Mouse (Mus musculus) liver, embryonic 15.5 days (tissue): Measurements from ENCODE around the gene Frmd5. TPM values are rescaled to one million over a fixed set of nuclear protein-coding genes. Genes with fewer than 3 reads are reported as not detected.

Experiments
- ATAC-seq: fragments of 200-750 bp; cut with Nextera tagmentation; 2 replicates; pipeline ENCODE4 v1.8.0; 2017; ENCODE audit warnings: moderate number of reproducible peaks, mild to moderate bottlenecking, moderate library complexity; ENCODE audit not compliant: insufficient read depth
- H3K27ac ChIP-seq: fragments of 300-500 bp; sonication (generic); replicated peaks from 2 replicates; pipeline ENCODE4 v1.5.1; 2015; ENCODE audit warnings: mild to moderate bottlenecking, inconsistent platforms
- H3K27me3 ChIP-seq: fragments of 300-500 bp; sonication (generic); 2 replicates; pipeline ENCODE4 v1.6.1; 2015; ENCODE audit warnings: mild to moderate bottlenecking, inconsistent platforms
- H3K36me3 ChIP-seq: fragments of 300-500 bp; sonication (generic); replicated peaks from 2 replicates; pipeline ENCODE4 v1.6.1; 2015; ENCODE audit warnings: moderate library complexity, mild to moderate bottlenecking, inconsistent platforms
- H3K4me1 ChIP-seq: fragments of 300-500 bp; sonication (generic); replicated peaks from 2 replicates; pipeline ENCODE4 v1.6.1; 2015; ENCODE audit warnings: inconsistent platforms
- H3K4me2 ChIP-seq: fragments of 300-500 bp; sonication (generic); 2 replicates; pipeline ENCODE4 v1.6.1; 2015; ENCODE audit warnings: moderate library complexity, mild to moderate bottlenecking, inconsistent platforms
- H3K4me3 ChIP-seq: fragments of 300-500 bp; sonication (generic); replicated peaks from 2 replicates; pipeline ENCODE4 v1.5.1; 2015; ENCODE audit warnings: mild to moderate bottlenecking, inconsistent platforms
- H3K9ac ChIP-seq: fragments of 300-500 bp; sonication (generic); 2 replicates; pipeline ENCODE4 v1.6.1; 2015; ENCODE audit warnings: moderate library complexity, mild to moderate bottlenecking, inconsistent platforms
- H3K9me3 ChIP-seq: fragments of 300-500 bp; sonication (generic); replicated peaks from 2 replicates; pipeline ENCODE4 v1.6.1; 2016; ENCODE audit warnings: inconsistent platforms
- WGBS: fragments of 180-500 bp; shearing (Covaris S2); methylation state at CpG from one replicate; pipeline ENCODE4 v1.1.7; 2015; ENCODE audit warnings: mixed read lengths; ENCODE audit not compliant: insufficient replicate concordance; 5-methylcytosine and 5-hydroxymethylcytosine counted together
- polyA plus RNA-seq: library from polyadenylated mRNA; unstranded; fragments of >200 nt; fragmentation: Nextera tagmentation; extraction: Ambion mirVana; gene quantifications from 2 replicates; pipeline ENCODE4 v1.2.1, GENCODE M21; 2015

Frmd5 gene
- polyA plus RNA-seq, 1 experiment from 2014 or later = 0.13 TPM

GRCm38 (mm10) chr2:121682361-121682760, 124.5 kb downstream of the Frmd5 start:
- no peak overlapping the region for H3K27ac ChIP-seq
- H3K4me1 ChIP-seq = no peaks in the 10 kb centered on the region
- H3K27me3 ChIP-seq = no peaks in the 10 kb centered on the region
- no peak for ATAC-seq
- no peak overlapping the region for H3K4me2 ChIP-seq
- H3K4me3 ChIP-seq = no peak overlapping the region
- H3K36me3 ChIP-seq = no peaks in the 10 kb centered on the region
- no peak overlapping the region for H3K9ac ChIP-seq
- no peaks in the 10 kb centered on the region for H3K9me3 ChIP-seq
- WGBS = 64% methylated on average over 3 of the region's 3 CpGs

DNA sequence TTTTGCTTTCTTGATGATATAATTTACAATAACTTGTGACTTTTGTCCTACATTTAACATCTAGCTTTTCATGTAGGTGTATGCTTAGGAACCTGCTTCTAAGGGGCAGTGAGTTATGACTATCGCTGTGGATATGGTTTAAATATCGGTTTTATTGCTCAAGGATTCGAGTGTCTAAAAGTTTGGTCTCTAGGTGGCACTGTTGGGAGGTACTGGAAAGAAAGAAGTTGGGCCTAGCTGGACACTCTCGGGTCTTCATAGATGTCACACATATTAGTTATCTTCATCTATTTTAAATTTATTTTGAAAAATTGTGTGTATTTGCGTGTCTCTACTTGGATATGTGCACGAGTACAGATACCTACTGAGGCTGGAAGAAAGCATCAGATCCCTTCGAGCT, 127.2 kb downstream of the Frmd5 start:
- H3K9me3 ChIP-seq = no peaks in the 10 kb centered on the region
- H3K4me1 ChIP-seq = no peaks in the 10 kb centered on the region
- H3K36me3 ChIP-seq = no peaks in the 10 kb centered on the region
- H3K27ac ChIP-seq = no peak overlapping the region
- H3K4me3 ChIP-seq = no peak overlapping the region
- H3K27me3 ChIP-seq = no peaks in the 10 kb centered on the region
- no peak overlapping the region for H3K4me2 ChIP-seq
- no peak overlapping the region for H3K9ac ChIP-seq
- 62% methylated on average over 7 of the region's 7 CpGs for WGBS
- no peak for ATAC-seq

- WGBS = 53% methylated on average over 6 of the region's 6 CpGs
- H3K27me3 ChIP-seq = no peaks in the 10 kb centered on the region
- no peaks in the 10 kb centered on the region for H3K9me3 ChIP-seq
- H3K9ac ChIP-seq = no peak overlapping the region
- H3K4me1 ChIP-seq = no peaks in the 10 kb centered on the region
- ATAC-seq = no peak
- no peak overlapping the region for H3K27ac ChIP-seq
- H3K36me3 ChIP-seq = no peaks in the 10 kb centered on the region
- H3K4me2 ChIP-seq = no peak overlapping the region
- no peak overlapping the region for H3K4me3 ChIP-seq
Observed at GRCm38 (mm10) chr2:121677649-121677986, 129.3 kb downstream of the Frmd5 start.

DNA sequence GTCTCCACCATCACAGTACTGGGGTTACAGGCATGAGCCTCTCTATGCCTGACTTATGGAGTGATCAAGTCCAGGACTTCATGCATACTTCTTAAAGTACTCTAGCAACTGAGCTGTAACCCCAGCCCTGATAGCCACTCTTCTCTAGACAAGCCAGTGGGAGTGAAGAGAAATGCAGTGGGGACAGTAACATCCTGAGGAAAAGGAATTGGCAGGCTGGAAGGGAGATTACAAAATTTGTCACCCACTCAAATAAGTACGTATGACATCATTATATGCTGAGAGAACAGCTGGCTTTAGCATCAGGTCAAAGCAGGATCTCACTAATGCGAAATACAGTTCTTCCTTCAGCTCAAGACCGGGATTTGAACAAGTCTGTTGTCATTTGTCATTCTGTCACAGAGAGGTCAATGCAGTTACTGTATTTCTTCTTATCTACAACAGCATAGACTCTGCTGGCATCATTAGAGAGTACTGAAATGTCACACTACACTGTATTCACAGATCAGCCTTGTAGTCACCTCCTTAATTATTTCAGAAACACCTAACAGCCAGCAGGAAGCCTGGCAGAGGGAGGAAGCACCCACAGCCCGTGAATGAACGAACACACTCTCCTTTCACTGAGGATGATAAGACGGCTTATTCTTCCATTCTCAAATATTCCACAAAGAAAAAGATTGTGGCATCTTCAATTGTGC, 129.8 kb downstream of the Frmd5 start:
- Histone ChIP-seq H3K27ac (no peak overlapping the region), H3K4me1 (no peaks in the 10 kb centered on the region), H3K9me3 (no peaks in the 10 kb centered on the region), H3K4me2 (no peak overlapping the region), H3K36me3 (no peaks in the 10 kb centered on the region), H3K9ac (no peak overlapping the region), H3K4me3 (no peak overlapping the region), H3K27me3 (no peaks in the 10 kb centered on the region)
- ATAC-seq = no peak
- 33% methylated on average over 6 of the region's 6 CpGs for WGBS

GRCm38 (mm10) chr2:121675895-121676294, 131.0 kb downstream of the Frmd5 start:
- Histone ChIP-seq H3K9me3 (no peaks in the 10 kb centered on the region), H3K9ac (no peak overlapping the region), H3K4me3 (no peak overlapping the region), H3K4me1 (no peaks in the 10 kb centered on the region), H3K27ac (no peak overlapping the region), H3K27me3 (no peaks in the 10 kb centered on the region), H3K36me3 (no peaks in the 10 kb centered on the region), H3K4me2 (no peak overlapping the region)
- 41% methylated on average over 5 of the region's 5 CpGs for WGBS
- no peak for ATAC-seq

GRCm38 (mm10) chr2:121675136-121675535, 131.8 kb downstream of the Frmd5 start:
- Histone ChIP-seq H3K4me1 (no peaks in the 10 kb centered on the region), H3K4me2 (no peak overlapping the region), H3K27ac (no peak overlapping the region), H3K4me3 (no peak overlapping the region), H3K9ac (no peak overlapping the region), H3K9me3 (no peaks in the 10 kb centered on the region), H3K36me3 (no peaks in the 10 kb centered on the region), H3K27me3 (no peaks in the 10 kb centered on the region)
- ATAC-seq = no peak
- 83% methylated on average over 3 of the region's 3 CpGs for WGBS

DNA sequence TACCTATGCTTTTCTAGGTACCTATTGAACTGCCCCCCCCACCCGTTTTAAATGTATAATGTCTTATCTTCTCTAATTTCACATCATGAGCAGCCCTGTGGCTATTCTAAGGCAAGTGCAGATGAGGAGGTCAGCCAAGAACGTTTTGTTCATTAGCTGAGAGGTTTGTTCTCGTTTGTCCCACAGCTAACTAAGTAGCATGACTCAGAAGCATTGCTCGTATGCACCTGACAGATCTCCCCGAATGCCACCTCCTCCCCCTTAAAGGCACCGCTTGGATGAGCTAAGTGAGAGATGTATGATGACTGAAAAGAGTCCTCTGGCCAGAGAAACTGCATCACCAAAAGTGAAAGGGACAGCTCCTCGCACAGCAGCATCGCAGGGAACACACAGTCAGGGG, 132.7 kb downstream of the Frmd5 start:
- Histone ChIP-seq H3K4me2 (no peak overlapping the region), H3K4me1 (no peaks in the 10 kb centered on the region), H3K9me3 (no peaks in the 10 kb centered on the region), H3K27ac (no peak overlapping the region), H3K9ac (no peak overlapping the region), H3K27me3 (no peaks in the 10 kb centered on the region), H3K36me3 (no peaks in the 10 kb centered on the region), H3K4me3 (no peak overlapping the region)
- no peak for ATAC-seq
- 53% methylated on average over 8 of the region's 8 CpGs for WGBS

DNA sequence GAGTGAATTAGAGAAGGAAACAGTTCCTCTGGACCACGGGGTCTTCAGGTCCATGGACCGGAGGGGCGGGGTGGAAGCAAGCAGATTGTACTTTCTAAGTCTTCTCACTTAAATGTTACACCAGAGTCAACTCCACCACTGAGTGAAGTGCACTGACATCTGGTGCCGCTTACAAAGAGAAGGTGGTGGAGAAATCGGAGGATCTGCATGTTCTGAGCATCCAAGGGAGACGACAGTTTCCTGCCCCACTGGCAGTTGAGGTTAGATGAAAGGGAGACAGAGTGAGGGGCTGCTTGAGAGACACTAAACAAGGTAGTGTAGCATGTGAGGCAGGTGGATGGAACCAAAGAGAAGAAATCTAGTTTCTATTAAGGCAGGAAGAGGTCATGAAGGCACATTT, 137.0 kb downstream of the Frmd5 start:
- ATAC-seq = no peak
- WGBS = 55% methylated on average over 6 of the region's 6 CpGs
- no peak overlapping the region for H3K4me3 ChIP-seq

GRCm38 (mm10) chr2:121668256-121668655, 138.6 kb downstream of the Frmd5 start:
- 68% methylated on average over 4 of the region's 4 CpGs for WGBS
- no peaks in the 10 kb centered on the region for H3K4me1 ChIP-seq
- no peak overlapping the region for H3K4me2 ChIP-seq
- no peak overlapping the region for H3K4me3 ChIP-seq
- no peak overlapping the region for H3K27ac ChIP-seq
- no peak for ATAC-seq
- no peaks in the 10 kb centered on the region for H3K27me3 ChIP-seq
- H3K9ac ChIP-seq = no peak overlapping the region
- H3K36me3 ChIP-seq = no peaks in the 10 kb centered on the region
- no peaks in the 10 kb centered on the region for H3K9me3 ChIP-seq

More for the DNA sequence above, 137.0 kb downstream of the Frmd5 start:
- Histone ChIP-seq H3K27me3 (no peaks in the 10 kb centered on the region), H3K9me3 (no peaks in the 10 kb centered on the region), H3K27ac (no peak overlapping the region), H3K4me1 (no peaks in the 10 kb centered on the region), H3K36me3 (no peaks in the 10 kb centered on the region), H3K4me2 (no peak overlapping the region), H3K9ac (no peak overlapping the region)

DNA sequence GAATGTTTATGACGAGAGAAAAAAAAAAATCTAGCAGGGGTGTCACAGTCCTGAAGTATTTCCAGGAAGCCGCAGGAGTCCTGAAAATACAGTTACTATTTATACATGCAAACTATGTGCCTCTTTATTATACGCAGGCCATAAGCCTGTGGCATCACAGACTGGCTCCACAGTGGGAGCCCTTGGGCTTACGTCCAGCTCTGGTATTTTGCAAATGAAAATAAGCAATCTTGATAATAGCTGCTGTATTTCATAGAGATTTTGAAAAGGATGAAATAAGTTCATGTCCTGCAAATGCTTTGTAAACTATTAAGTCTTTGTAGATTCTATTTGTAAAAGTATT, 145.8 kb downstream of the Frmd5 start:
- Histone ChIP-seq H3K27ac (no peak overlapping the region), H3K9ac (no peak overlapping the region), H3K4me3 (no peak overlapping the region), H3K27me3 (no peaks in the 10 kb centered on the region), H3K4me2 (no peak overlapping the region), H3K9me3 (no peaks in the 10 kb centered on the region), H3K4me1 (peaks cover 17% of the 10 kb centered on the region), H3K36me3 (no peaks in the 10 kb centered on the region)
- ATAC-seq = no peak
- 74% methylated on average over 4 of the region's 4 CpGs for WGBS

GRCm38 (mm10) chr2:121660461-121661159, 146.3 kb downstream of the Frmd5 start:
- H3K36me3 ChIP-seq = no peaks in the 10 kb centered on the region
- H3K27ac ChIP-seq = no peak overlapping the region
- no peak overlapping the region for H3K4me2 ChIP-seq
- H3K9me3 ChIP-seq = no peaks in the 10 kb centered on the region
- peaks cover 17% of the 10 kb centered on the region for H3K4me1 ChIP-seq
- no peak overlapping the region for H3K4me3 ChIP-seq
- no peak overlapping the region for H3K9ac ChIP-seq
- ATAC-seq = no peak
- 68% methylated on average over 6 of the region's 6 CpGs for WGBS
- no peaks in the 10 kb centered on the region for H3K27me3 ChIP-seq

- no peaks in the 10 kb centered on the region for H3K27me3 ChIP-seq
- H3K4me2 ChIP-seq = no peak overlapping the region
- WGBS = 58% methylated on average over 4 of the region's 4 CpGs
- H3K4me1 ChIP-seq = peaks cover 17% of the 10 kb centered on the region
- no peak for ATAC-seq
- H3K9ac ChIP-seq = no peak overlapping the region
- no peaks in the 10 kb centered on the region for H3K9me3 ChIP-seq
- no peaks in the 10 kb centered on the region for H3K36me3 ChIP-seq
- 0 out of 2 replicates have a peak overlapping the region, but pooled peaks have one; percentile 25 for H3K27ac ChIP-seq
- no peak overlapping the region for H3K4me3 ChIP-seq
Observed at GRCm38 (mm10) chr2:121659350-121659749, 147.5 kb downstream of the Frmd5 start.
